Mouse (Mus musculus) midbrain, embryonic 16.5 days (tissue): ENCODE measurements at regions not wholly inside any gene's neighbourhood (a gene's known extent, or its start where the extent isn't known, plus 50 kb on each side); places are given as distances from the start of the nearest gene placed in this dataset.
"Not testable (repeated sequence)": the region's sequence is repeated elsewhere in the genome, so short reads cannot be mapped to it uniquely, and the experiment has no call there.

Source experiments
- ATAC-seq: fragments of 200-750 bp; cut with Nextera tagmentation; 2 replicates; pipeline ENCODE4 v1.8.0; 2017; ENCODE audit warnings: moderate TSS enrichment
- H3K27ac ChIP-seq: fragments of 300-500 bp; sonication (generic); 2 replicates; pipeline ENCODE4 v1.5.1; 2014; ENCODE audit warnings: mild to moderate bottlenecking, low read length, mixed read lengths
- H3K27me3 ChIP-seq: fragments of 300-500 bp; sonication (generic); 2 replicates; pipeline ENCODE4 v1.6.1; 2014; ENCODE audit warnings: low read depth, low read length, mixed read lengths; ENCODE audit not compliant: control insufficient read depth, insufficient read depth
- H3K36me3 ChIP-seq: fragments of 300-500 bp; sonication (generic); 2 replicates; pipeline ENCODE4 v1.6.1; 2014; ENCODE audit warnings: mild to moderate bottlenecking, low read length, moderate library complexity, mixed read lengths; ENCODE audit not compliant: control insufficient read depth, insufficient read depth
- H3K4me1 ChIP-seq: fragments of 300-500 bp; sonication (generic); 2 replicates; pipeline ENCODE4 v1.6.1; 2014; ENCODE audit warnings: mild to moderate bottlenecking, low read length, mixed read lengths; ENCODE audit not compliant: control insufficient read depth, insufficient read depth
- H3K4me2 ChIP-seq: fragments of 300-500 bp; sonication (generic); 2 replicates; pipeline ENCODE4 v1.6.1; 2014; ENCODE audit warnings: mild to moderate bottlenecking, low read length, mixed read lengths
- H3K4me3 ChIP-seq: fragments of 300-500 bp; sonication (generic); 2 replicates; pipeline ENCODE4 v1.5.1; 2014; ENCODE audit warnings: low read depth, mild to moderate bottlenecking, low read length, moderate library complexity, mixed read lengths
- H3K9ac ChIP-seq: fragments of 300-500 bp; sonication (generic); 2 replicates; pipeline ENCODE4 v1.6.1; 2014; ENCODE audit warnings: low read depth, low read length, mixed read lengths
- H3K9me3 ChIP-seq: fragments of 300-500 bp; sonication (generic); replicated peaks from 2 replicates; pipeline ENCODE4 v1.6.1; 2014; ENCODE audit warnings: mild to moderate bottlenecking, low read length, mixed read lengths; ENCODE audit not compliant: control insufficient read depth, poor library complexity, severe bottlenecking
- WGBS: fragments of 180-500 bp; shearing (Covaris S2); extraction: QIAGEN DNeasy Blood & Tissue Kit; methylation state at CpG from one replicate; pipeline ENCODE4 v1.1.7; 2014; 5-methylcytosine and 5-hydroxymethylcytosine counted together

GRCm38 (mm10) chr2:43072964-43073619 lies 419.7 kb upstream of the Lrp1b start:
- Histone ChIP-seq H3K4me3 (no peak overlapping the region), H3K27ac (no peak overlapping the region), H3K27me3 (no peaks in the 10 kb centered on the region), H3K4me2 (no peak overlapping the region), H3K36me3 (no peaks in the 10 kb centered on the region), H3K9ac (no peak overlapping the region), H3K9me3 (no peaks in the 10 kb centered on the region), H3K4me1 (no peaks in the 10 kb centered on the region)
- WGBS, result 72% methylated on average over 8 of the region's 8 CpGs
- ATAC-seq, result no peak

GRCm38 (mm10) chr2:43097560-43098233 lies 444.3 kb upstream of the Lrp1b start:
- no peak overlapping the region for H3K27ac ChIP-seq
- no peaks in the 10 kb centered on the region for H3K4me1 ChIP-seq
- H3K9me3 ChIP-seq, result no peaks in the 10 kb centered on the region
- ATAC-seq, result no peak
- no peak overlapping the region for H3K9ac ChIP-seq
- H3K4me2 ChIP-seq, result no peak overlapping the region
- no peak overlapping the region for H3K4me3 ChIP-seq
- WGBS, result 82% methylated on average over 4 of the region's 4 CpGs
- no peaks in the 10 kb centered on the region for H3K27me3 ChIP-seq
- H3K36me3 ChIP-seq, result no peaks in the 10 kb centered on the region

GRCm38 (mm10) chr2:43119862-43120261 lies 435.3 kb upstream of the Kynu start:
- Histone ChIP-seq H3K36me3 (no peaks in the 10 kb centered on the region), H3K4me1 (no peaks in the 10 kb centered on the region), H3K9ac (no peak overlapping the region), H3K9me3 (no peaks in the 10 kb centered on the region), H3K27me3 (no peaks in the 10 kb centered on the region), H3K4me3 (no peak overlapping the region), H3K4me2 (no peak overlapping the region), H3K27ac (no peak overlapping the region)
- no peak for ATAC-seq
- 80% methylated on average over 1 of the region's 1 CpGs for WGBS

- Histone ChIP-seq H3K36me3 (no peaks in the 10 kb centered on the region), H3K27me3 (no peaks in the 10 kb centered on the region), H3K4me2 (no peak overlapping the region), H3K9me3 (peaks cover 5% of the 10 kb centered on the region; the same call in 1 of the 2 replicates), H3K27ac (no peak overlapping the region), H3K4me3 (no peak overlapping the region), H3K9ac (no peak overlapping the region), H3K4me1 (no peaks in the 10 kb centered on the region)
- no peak for ATAC-seq
Measured at GRCm38 (mm10) chr2:43153574-43153973, 401.6 kb upstream of the Kynu start.

GRCm38 (mm10) chr2:43182105-43182504 lies 373.0 kb upstream of the Kynu start:
- no peak overlapping the region for H3K27ac ChIP-seq
- H3K36me3 ChIP-seq, result no peaks in the 10 kb centered on the region
- ATAC-seq, result peak; percentile 21; the same call in 1 of the 2 replicates

GRCm38 (mm10) chr2:43195531-43195930 lies 359.6 kb upstream of the Kynu start:
- WGBS, result 98% methylated on average over 14 of the region's 15 CpGs
- H3K4me3 ChIP-seq, result not testable (repeated sequence)

More at GRCm38 (mm10) chr2:43182105-43182504, 373.0 kb upstream of the Kynu start:
- Histone ChIP-seq H3K27me3 (no peaks in the 10 kb centered on the region), H3K9ac (no peak overlapping the region), H3K4me1 (no peaks in the 10 kb centered on the region), H3K4me2 (no peak overlapping the region), H3K4me3 (no peak overlapping the region), H3K9me3 (no peaks in the 10 kb centered on the region)

GRCm38 (mm10) chr2:43208223-43208622 lies 346.9 kb upstream of the Kynu start:
- H3K27ac ChIP-seq, result 0 out of 2 replicates have a peak overlapping the region, but pooled peaks have one; percentile 55
- no peak overlapping the region for H3K4me2 ChIP-seq
- no peak overlapping the region for H3K9ac ChIP-seq
- no peaks in the 10 kb centered on the region for H3K27me3 ChIP-seq
- no peak overlapping the region for H3K4me3 ChIP-seq
- H3K36me3 ChIP-seq, result no peaks in the 10 kb centered on the region
- ATAC-seq, result peak; percentile 97
- H3K4me1 ChIP-seq, result peaks cover 5% of the 10 kb centered on the region; the same call in 1 of the 2 replicates
- whole genome bisulfite sequencing, result 40% methylated on average over 3 of the region's 3 CpGs
- no peaks in the 10 kb centered on the region for H3K9me3 ChIP-seq

More at GRCm38 (mm10) chr2:43195531-43195930, 359.6 kb upstream of the Kynu start:
- not testable (repeated sequence) for H3K9me3 ChIP-seq, ATAC-seq, H3K4me1 ChIP-seq, H3K4me2 ChIP-seq, H3K36me3 ChIP-seq, H3K9ac ChIP-seq, H3K27me3 ChIP-seq, H3K27ac ChIP-seq

GRCm38 (mm10) chr2:43213901-43214300 lies 341.2 kb upstream of the Kynu start:
- H3K4me1 ChIP-seq, result no peaks in the 10 kb centered on the region
- no peak for ATAC-seq
- 72% methylated on average over 2 of the region's 2 CpGs for WGBS
- H3K4me2 ChIP-seq, result no peak overlapping the region
- no peak overlapping the region for H3K4me3 ChIP-seq
- H3K27me3 ChIP-seq, result no peaks in the 10 kb centered on the region
- no peak overlapping the region for H3K27ac ChIP-seq
- no peaks in the 10 kb centered on the region for H3K9me3 ChIP-seq
- H3K9ac ChIP-seq, result no peak overlapping the region
- no peaks in the 10 kb centered on the region for H3K36me3 ChIP-seq

GRCm38 (mm10) chr2:43217119-43217518 lies 338.0 kb upstream of the Kynu start:
- H3K4me1 ChIP-seq, result no peaks in the 10 kb centered on the region
- H3K4me3 ChIP-seq, result no peak overlapping the region
- no peaks in the 10 kb centered on the region for H3K27me3 ChIP-seq
- no peak overlapping the region for H3K4me2 ChIP-seq
- 64% methylated on average over 1 of the region's 1 CpGs for WGBS
- no peak for ATAC-seq
- H3K9ac ChIP-seq, result no peak overlapping the region
- no peaks in the 10 kb centered on the region for H3K9me3 ChIP-seq
- no peaks in the 10 kb centered on the region for H3K36me3 ChIP-seq
- no peak overlapping the region for H3K27ac ChIP-seq
